Mouse (Mus musculus): ENCODE data around the gene Miip.

The Miip gene

DNA sequence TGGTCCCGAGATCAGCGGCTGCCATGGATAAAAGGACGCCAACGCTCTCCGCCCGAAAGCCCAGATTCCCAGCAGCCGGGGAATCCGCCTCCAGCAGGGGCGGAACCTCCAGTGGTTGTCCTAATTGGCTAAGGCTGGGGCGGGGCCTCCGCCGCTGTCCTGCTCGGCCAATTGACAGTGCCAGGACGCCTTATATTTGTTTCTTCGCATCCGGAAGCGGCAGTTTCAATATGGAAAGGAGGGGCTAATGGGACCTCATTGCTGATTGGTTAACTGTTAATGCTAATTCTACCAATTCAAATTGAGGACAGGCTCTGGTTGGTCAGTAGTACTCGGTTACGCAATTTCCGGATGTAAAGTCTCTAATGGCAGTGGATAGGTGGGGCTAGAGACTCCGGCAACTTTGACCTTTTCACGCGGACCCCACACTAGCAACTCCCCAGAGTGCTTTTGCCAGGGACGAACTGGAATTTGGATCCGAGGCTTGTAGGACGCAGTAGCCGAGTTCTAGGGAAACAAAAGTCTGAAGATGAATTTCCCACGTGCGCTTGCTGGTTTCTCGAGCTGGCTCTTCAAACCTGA, at the start of gene Miip, which contains the start of gene Fv1:
Miip (minus strand) TSS at position 367 of the 582 bp plus-strand sequence.
Fv1 (plus strand) TSS at position 530 of the 582 bp plus-strand sequence.
- peak; percentile 96 for DNase-seq (ENCODE audit: extremely low spot score, low read depth, low spot score)

DNA sequence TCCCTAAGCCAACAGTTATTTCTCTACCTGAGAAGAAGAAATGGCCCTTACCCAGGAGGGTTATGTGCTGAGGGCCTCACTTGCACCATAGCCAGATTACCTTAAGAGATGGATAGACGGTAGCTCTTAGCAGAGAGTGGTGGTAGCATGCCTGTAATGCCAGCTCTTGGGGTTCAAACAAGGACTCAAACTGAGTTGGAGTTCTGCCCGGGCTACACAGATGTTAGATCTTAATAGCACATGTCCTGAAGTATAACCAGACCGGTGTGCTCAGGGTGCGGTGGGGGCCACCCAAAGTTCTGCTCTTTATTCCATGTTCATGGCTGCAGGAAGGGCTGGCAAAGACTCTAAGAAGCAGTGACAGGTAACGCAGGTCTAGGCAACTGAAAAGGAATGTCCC, 40.9 kb upstream of the Miip start:
- no peak for DNase-seq (ENCODE audit: extremely low spot score, low read depth, low spot score)

DNA sequence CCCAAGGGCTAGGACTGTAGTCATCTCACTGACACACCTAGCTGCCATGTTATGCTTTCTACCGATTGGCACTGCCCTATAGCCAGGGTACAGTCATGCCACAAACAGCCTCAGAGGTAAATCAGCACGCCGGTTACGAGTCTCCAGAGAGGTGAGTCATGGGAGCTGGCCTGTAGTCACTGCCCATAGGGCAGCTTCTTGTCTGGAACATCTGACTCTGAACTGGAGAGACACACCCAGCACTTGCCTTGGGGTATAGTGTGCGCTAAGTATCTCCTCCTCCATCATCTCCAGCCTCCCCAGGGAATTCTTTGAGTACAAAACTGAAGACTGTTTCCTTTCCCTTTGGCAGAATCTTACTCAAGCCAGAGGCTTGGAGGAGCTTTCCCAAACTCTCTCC, 37.6 kb upstream of the Miip start:
- no peak for DNase-seq (ENCODE audit: extremely low spot score, low read depth, low spot score)

DNA sequence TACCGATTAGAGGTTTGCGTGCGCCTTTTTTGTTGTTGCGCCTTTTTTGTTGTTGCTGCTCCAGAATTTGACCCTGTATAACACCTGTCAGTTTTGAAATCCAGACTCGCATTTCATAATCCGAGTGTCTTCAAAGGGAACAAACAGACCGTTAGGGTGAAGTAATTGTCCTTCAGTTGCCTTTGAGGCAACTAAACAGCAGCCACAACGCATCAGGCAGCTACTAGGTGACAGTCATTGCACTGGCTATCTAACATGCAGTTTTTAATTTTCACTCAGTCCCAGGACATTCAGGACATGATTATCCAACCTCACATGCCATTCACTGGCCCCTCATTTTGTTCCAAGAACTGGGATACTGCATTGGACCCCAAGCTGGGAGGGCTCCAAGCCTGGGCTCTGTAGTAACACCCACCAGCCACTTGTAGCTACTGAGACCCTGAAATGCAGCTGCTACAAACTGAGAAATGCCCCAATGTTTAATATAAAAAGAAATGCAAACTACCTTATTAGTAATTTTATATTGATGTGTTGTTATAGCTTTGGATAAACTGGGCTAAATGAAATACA, 36.6 kb upstream of the Miip start:
- no peak for DNase-seq (ENCODE audit: extremely low spot score, low read depth, low spot score)

DNA sequence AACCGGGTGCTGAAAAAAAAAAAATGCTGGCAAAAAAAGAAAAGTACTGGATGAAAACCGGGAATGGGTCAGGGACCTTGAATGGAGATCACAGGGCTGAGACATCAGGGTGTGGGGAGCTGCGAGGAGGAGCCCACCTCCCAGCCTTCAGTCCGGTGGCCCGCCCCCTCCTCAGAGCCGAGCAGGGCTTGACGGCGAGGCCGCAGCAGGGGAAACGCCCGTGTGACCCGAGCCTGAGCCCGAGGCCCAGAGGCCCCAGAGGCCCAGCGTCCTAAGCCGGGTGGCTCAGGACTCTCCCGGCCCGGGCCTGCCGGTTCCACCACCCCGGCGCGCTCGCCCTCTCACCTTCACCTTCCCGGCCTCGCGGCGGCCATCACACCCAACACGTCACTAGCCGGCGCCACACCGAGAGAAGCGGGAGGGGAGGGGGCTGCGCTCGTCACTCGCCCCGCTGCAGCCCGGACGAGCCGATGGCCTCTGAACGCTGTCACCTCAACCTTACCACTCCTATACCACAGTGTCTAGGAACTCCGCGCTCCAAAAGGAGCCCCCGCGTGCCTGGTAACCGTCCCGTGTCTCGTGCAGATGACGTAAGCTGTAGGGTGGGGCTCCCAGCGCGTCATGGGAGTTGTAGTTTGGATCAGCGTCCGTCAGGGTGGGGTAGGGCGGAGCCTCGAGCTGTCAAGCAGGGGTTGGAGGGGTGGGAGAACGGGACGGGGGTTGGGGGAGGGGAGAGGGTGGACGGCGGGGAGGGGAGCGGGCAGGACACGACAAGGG, 35.9 kb upstream of the Miip start, which contains the start of gene Mfn2:
Mfn2 (minus strand) TSS at position 392 of the 777 bp plus-strand sequence.
- DNase-seq (ENCODE audit: extremely low spot score, low read depth, low spot score) = peak; percentile 73

DNA sequence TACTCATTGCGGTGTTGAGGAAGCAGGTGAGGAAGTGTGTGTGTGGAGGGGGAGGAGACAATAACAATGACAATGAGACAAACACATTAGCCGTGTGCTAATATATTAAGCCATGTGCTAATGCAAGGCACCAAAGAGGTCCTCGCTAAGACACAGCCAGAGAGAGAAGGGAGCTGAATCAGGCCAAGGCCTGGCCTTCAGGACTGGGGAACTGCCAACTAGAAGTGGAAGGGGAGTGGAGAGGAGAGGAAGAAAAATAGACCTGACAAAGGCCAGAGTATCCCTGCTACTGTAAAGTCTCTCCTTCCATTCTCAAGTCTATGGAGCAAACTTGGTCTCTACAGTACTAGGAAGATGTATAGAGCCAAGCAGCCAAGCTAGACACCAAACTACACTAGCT, 35.0 kb upstream of the Miip start:
- no peak for DNase-seq (ENCODE audit: extremely low spot score, low read depth, low spot score)

DNA sequence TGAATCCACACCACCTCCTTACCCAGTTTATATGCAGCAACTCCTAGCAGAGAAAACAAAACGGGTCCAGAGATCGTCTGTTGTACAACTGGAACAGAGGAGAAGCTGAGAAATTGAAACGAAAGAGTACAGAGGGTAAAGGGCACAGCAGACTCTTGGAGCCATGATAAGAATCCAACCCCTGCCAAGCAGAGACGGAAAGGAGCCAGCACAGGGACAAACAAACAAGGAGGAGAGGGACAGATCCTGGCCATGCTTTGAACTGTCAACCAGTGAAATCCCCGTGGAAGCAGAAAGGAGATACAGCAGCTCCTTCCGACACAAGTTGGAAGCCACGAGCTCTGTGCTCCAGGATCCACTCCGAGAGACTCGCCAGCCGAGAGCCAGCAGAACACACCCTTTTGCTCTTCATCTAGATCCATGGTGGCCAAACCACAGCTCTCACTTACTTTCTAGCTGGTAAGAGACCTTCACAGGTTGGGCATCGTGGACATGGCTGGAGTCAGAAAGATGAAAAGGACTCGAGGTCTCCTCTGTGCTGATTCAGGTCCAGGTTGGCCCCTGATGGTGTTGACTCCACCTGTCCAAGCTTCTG, 34.4 kb upstream of the Miip start:
- no peak for DNase-seq (ENCODE audit: extremely low spot score, low read depth, low spot score)

DNA sequence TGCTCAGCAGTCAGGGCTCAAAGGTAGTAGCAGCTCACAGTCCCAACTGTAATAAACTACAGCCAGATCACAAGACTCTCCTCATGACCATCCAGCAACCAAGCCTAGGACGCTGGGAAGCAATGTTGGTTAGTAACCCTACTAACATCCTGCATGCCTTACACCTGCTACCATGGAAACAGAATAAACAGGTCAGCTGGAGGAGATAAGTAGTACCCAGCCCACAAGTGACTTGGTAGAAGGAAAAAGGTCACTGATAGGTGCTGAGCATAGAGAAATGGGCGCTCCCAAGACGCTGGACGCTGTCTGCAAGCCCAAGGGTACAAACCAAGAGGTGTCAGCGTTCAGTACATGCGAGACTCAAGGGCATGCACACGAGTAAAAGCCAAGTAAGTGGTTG, 31.8 kb upstream of the Miip start:
- DNase-seq (ENCODE audit: extremely low spot score, low read depth, low spot score) = no peak

DNA sequence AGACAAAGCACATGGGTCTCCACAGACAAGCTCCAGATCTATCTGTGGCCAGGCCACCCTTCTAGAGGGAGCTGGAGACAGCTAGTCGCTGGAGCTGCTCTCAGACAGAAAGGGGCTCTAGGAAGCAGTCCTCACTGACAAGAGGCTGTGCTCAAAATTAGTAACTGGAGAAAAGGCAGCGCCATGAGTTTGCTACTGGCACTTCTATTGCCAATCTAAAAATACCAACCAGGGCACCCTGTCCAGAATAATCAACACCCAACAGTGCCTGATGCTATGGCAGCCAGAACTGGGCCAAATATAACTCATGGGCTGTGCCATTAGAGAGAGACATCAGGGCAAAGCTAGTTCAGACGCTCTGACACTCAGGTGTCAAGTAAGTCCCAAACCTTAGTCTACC, 28.7 kb upstream of the Miip start:
- DNase-seq (ENCODE audit: extremely low spot score, low read depth, low spot score) = no peak

DNA sequence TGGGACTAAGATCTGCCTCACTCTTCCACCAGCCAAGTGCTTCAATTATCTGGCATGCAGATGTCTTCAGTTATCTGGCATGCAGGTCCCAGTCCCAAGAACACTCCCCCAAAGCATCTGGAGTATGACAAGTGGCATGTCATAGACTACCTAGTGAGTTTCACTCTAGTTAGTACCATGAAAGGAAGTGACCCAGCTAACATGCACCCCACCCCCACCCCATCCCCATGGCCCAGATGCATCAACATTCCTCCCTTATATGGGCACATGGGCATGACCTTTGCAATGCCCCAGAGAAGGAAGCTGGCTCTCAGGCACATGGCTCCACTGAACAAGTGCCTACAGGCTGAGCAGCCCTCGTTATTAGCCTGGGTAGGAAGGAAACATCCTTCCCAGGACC, 27.8 kb upstream of the Miip start:
- DNase-seq (ENCODE audit: extremely low spot score, low read depth, low spot score) = no peak

DNA sequence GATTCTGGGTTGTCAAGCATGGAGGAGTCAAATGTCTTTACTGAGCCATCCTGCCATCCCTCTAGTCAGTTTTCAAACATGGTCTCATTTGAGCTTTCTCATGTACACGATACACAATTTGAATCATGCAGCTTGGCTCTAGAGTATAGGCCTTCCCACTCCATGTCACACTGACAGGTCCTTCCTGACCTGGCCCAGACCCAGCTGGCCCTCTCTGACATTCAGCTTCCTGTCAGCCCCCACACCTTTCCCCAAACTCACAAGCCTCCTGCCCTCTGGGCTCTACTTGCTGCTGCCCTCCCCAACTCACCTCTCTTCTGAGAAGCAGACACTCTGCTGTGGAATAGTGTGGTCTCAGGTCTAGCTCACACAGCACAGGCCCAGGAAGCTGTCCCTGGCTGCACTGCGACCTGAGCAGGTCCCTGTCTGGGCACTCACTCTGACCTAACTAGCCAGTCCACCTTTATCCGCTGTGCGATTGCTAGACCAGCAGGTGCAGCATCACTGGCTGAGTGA, 27.3 kb upstream of the Miip start:
- DNase-seq (ENCODE audit: extremely low spot score, low read depth, low spot score) = no peak

DNA sequence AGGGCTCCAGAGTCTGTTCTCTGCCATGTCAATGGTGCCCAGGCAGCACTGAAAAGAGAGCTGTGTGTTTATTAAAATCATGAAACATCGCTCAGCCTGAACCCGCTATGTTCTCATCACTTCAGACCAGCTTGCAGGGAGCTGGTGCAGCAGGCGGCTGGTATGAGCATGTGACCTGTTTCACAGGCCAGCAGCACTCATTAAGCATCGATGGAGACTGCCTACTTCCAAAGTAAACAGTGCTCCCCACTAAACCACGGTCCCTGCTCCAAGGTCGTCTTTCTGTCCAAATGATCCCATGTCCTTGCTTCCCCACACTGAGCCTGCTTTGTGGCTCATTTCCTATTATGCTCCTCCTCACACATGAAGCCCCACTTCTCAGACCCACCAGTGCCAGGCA, 21.7 kb upstream of the Miip start:
- no peak for DNase-seq (ENCODE audit: extremely low spot score, low read depth, low spot score)

DNA sequence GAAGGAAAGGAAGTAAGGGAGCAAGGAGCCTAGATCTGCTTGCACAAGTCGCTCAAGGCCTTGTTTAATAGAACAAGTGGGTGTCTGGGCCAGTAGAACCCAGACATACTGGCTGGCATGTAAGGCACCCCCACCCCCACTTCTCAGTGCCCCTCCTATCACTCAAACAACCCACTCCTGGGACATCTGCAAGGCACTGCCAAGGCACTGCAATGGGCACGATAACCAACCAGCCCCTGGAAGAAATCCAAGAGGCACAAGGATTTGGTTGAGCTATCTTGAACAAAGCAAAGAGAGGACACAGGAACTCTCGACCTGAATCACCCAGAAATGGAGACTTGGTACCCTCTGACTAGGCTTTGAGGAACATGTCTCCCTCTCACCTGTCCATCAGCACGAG, 19.6 kb upstream of the Miip start:
- no peak for DNase-seq (ENCODE audit: extremely low spot score, low read depth, low spot score)

DNA sequence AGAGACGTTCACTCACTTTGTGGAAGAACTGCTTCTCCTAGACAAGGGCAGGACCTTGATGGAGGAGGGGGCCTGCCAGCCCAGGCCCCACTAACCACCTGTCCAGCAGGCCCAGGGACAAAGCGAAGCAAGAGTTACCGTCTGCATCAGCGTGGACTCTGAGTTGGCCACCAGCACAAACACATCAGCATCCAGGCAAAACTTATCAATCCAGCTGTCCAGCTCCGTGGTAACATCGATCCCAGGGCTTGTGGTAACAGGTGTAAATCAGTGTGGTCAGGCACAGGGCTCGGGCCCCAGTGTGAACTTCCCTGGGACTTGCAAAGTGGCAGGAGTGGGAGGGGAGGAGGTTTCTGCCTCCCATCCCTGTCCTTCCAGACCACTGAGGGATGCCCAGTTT, 18.7 kb upstream of the Miip start:
- no peak for DNase-seq (ENCODE audit: extremely low spot score, low read depth, low spot score)

DNA sequence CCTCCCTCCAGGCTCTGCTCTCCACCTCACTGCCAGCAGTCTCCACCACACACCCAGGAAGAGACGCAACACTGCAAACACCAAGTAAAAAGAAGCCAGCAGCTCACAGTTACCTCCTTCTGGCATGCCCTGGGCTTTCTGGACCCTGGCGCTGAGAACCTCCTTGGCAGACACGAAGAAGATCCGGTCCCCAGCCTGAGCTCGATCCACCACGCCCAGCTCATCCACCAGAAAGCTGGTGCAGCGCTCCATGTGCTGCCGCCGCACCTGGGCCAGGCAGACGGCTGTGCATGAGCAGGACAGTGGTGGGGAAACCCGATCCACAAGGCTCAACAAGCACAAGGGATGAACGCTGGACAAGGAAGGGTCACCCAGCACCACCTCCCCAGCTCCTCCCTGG, 17.5 kb upstream of the Miip start:
- DNase-seq (ENCODE audit: extremely low spot score, low read depth, low spot score) = no peak

DNA sequence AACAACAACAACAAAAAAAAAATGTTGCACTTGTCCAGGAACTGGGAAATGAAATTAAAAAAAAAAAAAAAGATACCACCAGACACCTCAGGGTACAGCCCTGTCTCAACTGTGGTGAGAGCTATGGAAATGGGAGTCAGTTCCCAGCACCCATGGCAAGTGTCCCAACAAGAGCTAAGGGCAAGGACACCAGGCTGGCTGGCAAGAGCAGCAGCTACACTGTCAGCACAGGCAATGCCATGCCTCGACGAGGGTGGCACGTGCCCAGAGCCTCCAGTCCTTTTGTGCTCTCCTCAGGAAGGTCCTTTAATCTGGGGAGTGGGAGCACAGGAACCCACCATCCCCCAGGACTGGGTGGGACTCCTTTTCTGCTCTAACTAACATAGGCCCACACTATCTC, 15.5 kb upstream of the Miip start:
- DNase-seq (ENCODE audit: extremely low spot score, low read depth, low spot score) = no peak

DNA sequence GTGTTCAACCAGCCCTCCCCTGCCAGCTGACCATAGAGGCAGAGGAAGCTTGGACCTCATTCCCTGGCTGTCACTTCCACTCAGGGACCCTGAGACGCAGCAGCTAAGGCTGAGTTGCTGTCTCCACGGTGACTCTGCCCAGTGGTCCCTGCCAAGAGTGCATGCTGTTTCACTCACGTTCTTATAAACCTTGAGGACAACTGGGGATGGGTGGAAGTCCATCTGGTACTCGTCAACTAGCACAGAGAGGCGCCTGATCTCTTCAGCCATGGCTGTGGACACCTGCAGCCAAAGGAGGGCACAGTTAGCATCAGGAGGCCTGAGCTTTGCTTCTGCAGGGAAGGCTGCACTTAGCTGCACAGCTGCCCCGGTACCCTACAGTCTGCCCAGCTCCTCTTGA, 14.4 kb upstream of the Miip start:
- no peak for DNase-seq (ENCODE audit: extremely low spot score, low read depth, low spot score)

DNA sequence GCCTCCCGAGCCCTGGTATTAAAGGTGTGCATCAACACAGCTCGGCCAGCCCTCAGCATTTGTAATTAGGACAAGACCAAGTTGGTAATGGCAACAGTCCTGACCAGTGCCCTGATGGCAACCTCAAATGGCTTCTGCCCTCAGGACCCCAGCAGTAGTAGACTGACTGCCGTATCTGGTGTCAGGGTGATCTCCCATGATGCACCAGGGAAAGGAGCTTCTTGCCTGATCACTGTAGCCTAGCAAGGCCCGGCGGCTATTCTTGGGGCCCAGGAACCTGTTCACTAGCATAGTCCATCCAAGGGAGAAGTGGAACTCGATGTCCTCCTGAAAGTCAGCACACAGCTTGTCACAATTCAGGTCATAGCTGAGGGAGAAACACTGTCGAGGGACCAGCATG, 13.2 kb upstream of the Miip start:
- no peak for DNase-seq (ENCODE audit: extremely low spot score, low read depth, low spot score)

DNA sequence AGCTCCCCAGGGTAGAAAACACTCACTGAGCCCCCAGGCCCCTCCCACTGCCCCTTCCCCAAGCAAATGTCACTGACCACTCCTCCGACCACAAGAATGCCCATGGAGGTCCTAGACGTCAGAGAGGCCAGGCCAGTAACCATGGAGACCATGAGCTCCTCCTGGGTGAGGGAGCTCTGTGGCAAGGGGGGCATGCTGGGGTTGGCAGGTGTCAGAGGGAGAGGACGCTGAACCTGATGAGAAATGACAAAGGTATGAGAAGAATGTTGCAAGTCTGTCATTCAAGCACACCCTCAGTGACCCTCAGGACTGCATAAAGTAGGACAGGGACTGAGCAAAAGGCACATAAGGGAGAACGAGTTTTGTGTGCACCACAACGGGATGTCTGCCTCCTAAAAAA, 11.2 kb upstream of the Miip start:
- no peak for DNase-seq (ENCODE audit: extremely low spot score, low read depth, low spot score)

DNA sequence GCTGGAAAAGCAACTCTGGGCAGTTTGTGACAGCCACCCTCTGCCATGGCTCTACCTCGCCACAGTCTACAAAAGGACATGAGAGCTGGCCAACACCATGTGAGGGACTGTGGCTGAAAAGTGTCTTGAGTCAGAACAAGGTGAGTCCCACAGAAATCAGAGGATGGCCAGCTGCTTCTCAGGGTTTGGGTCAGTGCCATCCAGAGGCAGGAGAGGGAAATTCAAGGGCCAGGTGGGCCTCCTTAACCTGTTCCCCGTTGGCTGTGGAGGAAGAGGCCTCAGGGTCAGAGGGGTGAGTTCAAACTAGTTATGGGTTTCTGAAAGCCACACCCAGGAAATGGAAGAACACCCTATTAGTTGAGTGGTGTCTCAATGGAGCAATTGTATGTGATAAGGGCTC, 10.8 kb upstream of the Miip start:
- no peak for DNase-seq (ENCODE audit: extremely low spot score, low read depth, low spot score)

DNA sequence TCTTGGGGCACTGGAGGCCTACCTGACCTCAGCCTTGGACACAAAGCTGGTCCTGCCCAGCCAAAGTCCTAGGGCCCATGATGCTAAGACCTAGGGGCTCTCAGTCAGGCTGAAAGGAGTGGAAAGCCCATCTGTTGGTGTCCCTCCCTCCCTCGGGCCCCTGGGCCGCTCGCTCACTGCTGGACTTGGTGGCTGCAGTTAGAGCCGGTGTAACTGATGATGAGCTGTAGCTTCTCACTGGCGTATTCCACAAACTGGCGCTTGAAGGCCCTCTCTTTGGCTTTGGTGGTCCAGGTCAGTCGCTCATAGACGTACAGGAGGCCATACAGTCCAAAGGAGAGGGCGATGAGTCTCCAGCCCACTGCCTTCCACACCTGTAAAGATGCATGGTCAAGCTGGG, 9.9 kb upstream of the Miip start:
- DNase-seq (ENCODE audit: extremely low spot score, low read depth, low spot score) = no peak
